ENCODE assay signal across 18 mouse cellular contexts in genomic region chr16:83131876-83132275, GRCm38 (mm10).
DNase-seq lines count a peak whose midpoint lies in the region; ATAC-seq lines count a peak whose summit lies in the region.
"Had no signal": no experiment of that assay in that cellular context is flagged by ENCODE, and none has a peak within 500 bp of the region (broad histone marks: within the 10 kb centered on the region; RNA-seq: fewer than 3 reads in every experiment).

No protein-coding gene starts in this region.

- no peak for ATAC-seq in megakaryocyte progenitor cell, adult 5-6 weeks (replicated peaks; ENCODE audit: poor library complexity)
- ATAC-seq: activated CD4-positive, CD25-positive, alpha-beta regulatory T cell, adult 4 months; forebrain, embryonic 16.5 days; intestine, embryonic 15.5 days had no signal

- DNase-seq in layer of hippocampus, adult 11-12 months (ENCODE audit: low spot score), result peak; percentile 3
- no peak for DNase-seq in layer of hippocampus, adult 9-11 months
- DNase-seq in ES-CJ7 (ENCODE audit: low read depth, low spot score), result peak; percentile 30
- peak; percentile 46 for DNase-seq in Muller cell, postnatal 12 days (ENCODE audit: inconsistent ontology term)
- peak; percentile 31 for DNase-seq in brain, adult 2 months (ENCODE audit: low read depth, low spot score)
- DNase-seq in lung, postnatal 25 days (ENCODE audit: low spot score), result no peak
- no peak for DNase-seq in adrenal gland, postnatal 36 days
- DNase-seq: adrenal gland, postnatal 14 days; cerebellum, adult 11 months; cerebellum, adult 8-10 months; cerebellum, postnatal 14 days; gastrocnemius, postnatal 14 days; heart, adult 2 months; heart, postnatal 14 days had no signal

Comparison
In these comparisons a context has a peak if more than half of its experiments do, and no peak if none do; other contexts are left out.
1. DNase-seq: peak in layer of hippocampus, adult 11-12 months (single experiment), ES-CJ7 (single experiment), Muller cell, postnatal 12 days (single experiment) and brain, adult 2 months (single experiment); none in layer of hippocampus, adult 9-11 months (single experiment), lung, postnatal 25 days (single experiment) and adrenal gland, postnatal 36 days (0 of 2).